Mouse (Mus musculus) adrenal gland, adult 18-20 months (tissue): ENCODE results near the gene Unc45b. TPM values are rescaled to one million over a fixed set of nuclear protein-coding genes. Genes with fewer than 3 reads are reported as not detected.
A peak's percentile ranks its signal among the peaks of the same experiment; 100 is the strongest.

Experiments used
- DNase-seq, 2 experiments: peaks; one replicate each; pipeline ENCODE4 v3.0.0; 2021 to 2022; ENCODE audit warnings: low spot score in 2 of 2
- long read RNA-seq, 2 experiments: library from polyadenylated mRNA; stranded (forward); transcript quantifications; one replicate each; pipeline ENCODE4 v2.0.0; 2021
- total RNA-seq, 2 experiments: library from RNA; stranded (reverse); gene quantifications; 1 replicate in 1 of 2; 2 replicates in 1 of 2; pipeline ENCODE4 v1.2.3; 2021

Gene Unc45b
- total RNA-seq, result 10 to 100 TPM in 1 of 2 experiments, 1 to 10 TPM in 1; 6.5 to 10.7 TPM
- long read RNA-seq, experiment 1, partial matches to known transcripts, result 0 of 5 reads
- long read RNA-seq, experiment 1, other reads (novel, unspliced or antisense), result 5 of 5 reads
- long read RNA-seq, experiment 2, partial matches to known transcripts, result 1 of 10 reads
- long read RNA-seq, experiment 2, other reads (novel, unspliced or antisense), result 8 of 10 reads

DNA sequence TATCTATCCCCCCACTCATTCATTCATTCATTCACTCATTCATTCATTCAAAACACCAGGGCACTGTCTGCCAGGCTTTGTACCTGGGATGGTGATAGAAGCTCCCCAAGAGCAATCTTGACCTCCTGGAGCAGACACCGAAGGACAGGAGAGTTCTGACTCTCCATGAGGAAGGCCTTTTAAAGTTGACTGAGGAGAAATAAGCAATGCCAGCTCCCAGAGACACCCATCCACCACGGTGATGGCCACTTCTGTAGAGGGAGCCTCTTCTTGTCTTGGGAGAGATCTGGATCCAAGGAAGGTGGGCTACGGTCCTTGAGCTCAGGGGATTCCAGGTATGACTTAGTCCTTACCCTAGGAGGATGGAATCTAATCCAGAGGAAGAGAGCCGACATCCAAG, at the start of gene Unc45b:
Gene Unc45b (plus strand): TSS at position 301 of the 400 bp plus-strand sequence.
- no peak for DNase-seq

GRCm38 (mm10) chr11:82860759-82861158, 49.6 kb upstream of the Unc45b start:
- no peak for DNase-seq

GRCm38 (mm10) chr11:82861558-82861957, 48.8 kb upstream of the Unc45b start:
- no peak for DNase-seq

DNA sequence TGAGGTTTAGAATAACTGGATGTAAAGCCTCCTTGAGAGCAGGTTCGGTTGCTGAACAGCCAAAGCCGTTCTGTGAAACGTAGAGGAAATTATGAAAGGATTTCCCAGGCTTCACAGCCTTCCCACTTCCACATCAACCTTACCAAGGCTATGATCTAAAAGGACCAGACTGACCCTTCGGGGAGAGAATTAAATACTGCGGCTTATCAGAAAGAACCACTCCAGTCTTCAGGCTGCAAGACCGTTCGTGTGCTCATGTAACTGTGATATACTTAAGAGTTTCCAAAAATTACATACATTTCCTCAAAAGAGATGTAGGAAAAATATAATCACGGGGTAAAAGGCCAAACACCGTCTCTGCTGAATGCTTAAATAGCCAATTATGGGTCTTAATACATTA, 47.7 kb upstream of the Unc45b start:
- DNase-seq, result no peak

DNA sequence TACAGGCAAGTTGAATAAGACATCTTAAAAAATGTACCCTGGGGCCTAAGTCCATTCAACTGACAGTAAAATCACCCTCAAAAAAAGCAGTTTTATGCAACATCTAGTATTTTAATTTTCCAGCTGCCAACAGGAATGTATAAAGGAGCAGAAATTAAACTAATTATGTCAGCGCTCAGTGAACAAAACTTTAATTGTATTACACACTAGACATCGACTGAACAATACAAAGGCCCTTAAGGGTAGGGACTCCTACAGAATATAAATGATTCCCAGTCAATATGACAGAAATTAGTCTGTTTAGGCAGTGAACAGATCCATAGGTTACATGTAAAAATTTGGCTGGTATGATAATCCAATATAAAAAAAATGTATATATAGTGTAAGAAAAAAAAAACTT, 47.3 kb upstream of the Unc45b start:
- DNase-seq, result no peak

DNA sequence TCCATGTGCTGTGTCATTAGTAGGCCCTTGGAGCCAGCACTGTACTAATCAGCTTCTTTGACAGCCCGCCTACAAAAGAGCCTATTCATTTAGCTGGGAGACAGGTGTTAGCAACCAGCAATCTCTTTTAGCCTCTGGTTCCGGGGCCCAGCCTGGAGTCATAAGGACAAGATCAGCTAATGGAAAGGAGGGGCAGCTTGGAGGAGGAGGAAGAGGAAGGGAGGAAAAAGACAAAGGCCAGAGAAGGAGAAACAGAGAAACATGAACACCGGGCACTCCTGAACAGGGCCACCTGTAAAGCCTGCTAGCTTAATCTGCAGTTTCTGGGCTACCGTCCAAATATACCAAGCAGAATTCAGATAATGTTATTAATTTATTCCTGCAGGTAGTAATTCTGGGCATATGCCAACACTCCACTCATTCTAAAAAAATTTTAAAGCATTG, 46.8 kb upstream of the Unc45b start:
- DNase-seq, result no peak

DNA sequence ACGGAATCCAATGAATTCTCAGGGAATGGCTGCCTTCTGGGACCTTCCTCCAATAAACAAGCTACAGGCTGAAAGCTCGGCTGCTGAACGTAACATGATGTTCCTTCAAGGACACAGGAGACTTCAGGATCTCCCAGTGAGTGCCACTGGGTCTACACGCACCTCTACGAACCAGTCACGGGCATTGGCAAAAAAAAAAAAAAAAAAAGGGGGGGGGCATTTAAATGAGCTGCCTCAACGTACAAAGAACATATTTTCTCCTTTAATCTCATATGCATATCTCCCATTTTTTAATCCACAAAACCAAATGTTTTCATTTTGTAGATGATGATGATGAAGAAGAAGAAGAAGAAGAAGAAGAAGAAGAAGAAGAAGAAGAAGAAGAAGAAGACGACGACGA, 44.4 kb upstream of the Unc45b start:
- no peak for DNase-seq

- no peak for DNase-seq
Observed at GRCm38 (mm10) chr11:82866850-82867564, 43.3 kb upstream of the Unc45b start.

DNA sequence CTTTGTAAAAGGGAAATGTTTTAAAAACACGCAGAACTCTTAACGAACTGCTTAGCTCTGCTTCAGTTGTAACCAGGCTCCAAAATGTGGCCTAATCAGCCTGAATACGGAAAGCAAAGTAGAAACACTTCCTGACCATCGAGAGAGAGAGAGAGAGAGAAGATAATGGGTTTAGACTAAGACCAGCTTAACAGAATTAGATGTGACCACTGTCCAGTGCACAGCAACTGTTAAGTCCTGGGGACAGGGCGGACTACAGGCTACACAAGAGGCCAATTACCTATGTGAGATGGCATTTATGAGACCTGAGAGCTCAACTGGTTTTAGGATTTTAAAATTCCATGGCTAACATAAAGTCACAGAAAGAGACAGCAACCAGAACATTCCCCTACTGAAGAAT, 42.4 kb upstream of the Unc45b start:
- DNase-seq, result no peak

DNA sequence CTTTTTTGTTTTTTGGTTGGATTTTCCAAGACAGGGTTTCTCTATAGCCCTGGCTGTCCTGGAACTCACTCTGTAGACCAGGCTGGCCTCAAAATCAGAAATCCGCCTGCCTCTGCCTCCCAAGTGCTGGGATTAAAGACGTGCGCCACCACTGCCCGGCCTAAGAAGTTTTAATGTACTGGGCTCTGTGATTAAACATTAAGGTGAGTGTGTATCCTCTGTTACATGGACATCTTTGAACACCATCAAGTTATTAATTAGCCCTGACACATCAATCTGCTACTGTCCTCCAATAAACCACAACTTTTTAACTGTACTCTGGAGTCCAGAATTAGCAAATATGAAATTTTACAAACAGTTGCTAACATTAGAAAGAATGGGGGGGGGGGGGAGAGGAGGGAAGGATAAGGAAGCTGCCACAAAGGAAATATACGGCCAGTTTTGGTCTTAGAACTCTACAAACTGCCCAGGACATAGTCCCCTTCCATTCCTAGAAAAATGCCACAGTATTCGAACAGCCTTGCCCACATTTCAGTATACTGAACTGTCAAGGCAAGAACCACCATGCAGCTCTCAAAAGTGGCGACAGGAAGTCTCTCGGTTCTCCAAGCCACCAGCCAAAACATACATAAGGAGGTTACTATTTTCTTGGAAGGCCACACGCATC, 40.7 kb upstream of the Unc45b start:
- no peak for DNase-seq

- peak; percentile 36 to 49 for DNase-seq
Observed at GRCm38 (mm10) chr11:82870173-82871030, 39.9 kb upstream of the Unc45b start.

GRCm38 (mm10) chr11:82871031-82871446, 39.3 kb upstream of the Unc45b start, which contains the start of gene Rffl:
TSS of gene Rffl (minus strand) at chr11:82871210.
- DNase-seq, result peak; percentile 96 to 99

GRCm38 (mm10) chr11:82874924-82875323, 35.4 kb upstream of the Unc45b start:
- DNase-seq, result no peak

DNA sequence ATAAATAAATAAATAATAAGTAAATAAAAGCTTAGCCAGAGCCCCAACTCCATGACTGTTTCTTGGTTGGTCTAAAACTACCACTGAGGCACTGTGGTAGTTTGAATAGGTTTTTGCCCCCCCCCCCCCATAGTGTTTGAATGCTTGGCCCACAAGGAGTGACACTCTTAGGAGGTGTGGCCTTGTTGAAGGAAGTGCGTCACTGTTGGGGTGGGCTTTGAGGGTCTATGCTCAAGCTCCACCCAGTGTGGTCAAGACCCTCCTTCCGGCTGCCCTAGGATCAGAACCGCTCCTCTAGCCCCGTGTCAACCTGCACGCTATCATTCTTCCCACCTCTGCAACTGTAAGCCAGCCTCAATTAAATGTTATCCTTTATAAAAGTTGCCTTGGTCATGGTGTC, 34.7 kb upstream of the Unc45b start:
- no peak for DNase-seq

- no peak for DNase-seq
Observed at GRCm38 (mm10) chr11:82877726-82878344, 32.5 kb upstream of the Unc45b start.

GRCm38 (mm10) chr11:82883180-82883579, 27.2 kb upstream of the Unc45b start:
- DNase-seq, result no peak

- no peak for DNase-seq
Observed at GRCm38 (mm10) chr11:82886559-82886958, 23.8 kb upstream of the Unc45b start.

- DNase-seq, result no peak
Observed at GRCm38 (mm10) chr11:82888491-82888946, 21.8 kb upstream of the Unc45b start.

DNA sequence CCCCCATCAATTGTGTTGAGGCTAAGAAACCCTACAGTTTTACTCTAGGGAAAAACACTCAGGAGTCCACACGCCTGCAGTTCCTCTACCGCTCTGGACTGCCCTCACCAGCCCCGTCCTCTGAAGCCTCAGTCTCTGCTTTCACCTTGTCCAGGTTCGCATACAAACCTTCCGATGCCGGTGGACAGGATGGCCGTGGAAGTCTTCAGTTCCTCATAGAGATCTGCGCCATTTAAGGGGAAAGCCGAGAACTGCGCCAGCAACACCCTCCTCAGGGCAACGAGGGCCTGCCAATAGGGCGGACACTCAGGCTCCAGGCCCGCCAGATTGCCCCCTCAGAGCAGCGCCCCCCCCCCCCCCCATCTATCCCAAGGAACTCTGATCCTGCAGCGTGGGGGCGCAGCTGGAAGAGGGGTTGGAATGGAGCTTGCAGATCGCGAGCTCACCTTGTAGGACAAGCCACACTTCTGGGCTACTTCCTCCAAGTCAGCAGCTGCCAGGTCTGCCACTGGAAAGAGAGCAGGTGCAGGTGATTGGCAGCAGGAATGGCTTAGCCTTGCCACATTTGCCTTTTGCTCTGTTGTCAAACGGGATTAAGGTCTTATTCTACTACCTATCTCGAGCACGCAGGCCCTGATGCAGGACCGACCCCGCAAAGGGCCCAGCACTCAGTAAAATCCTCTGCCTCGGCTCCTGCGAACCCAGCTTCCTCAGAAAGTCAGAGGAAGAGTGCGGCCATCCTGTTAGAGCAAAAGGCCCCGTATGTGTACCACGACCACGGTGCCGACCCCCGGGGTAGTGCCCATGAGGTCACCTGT, 20.6 kb upstream of the Unc45b start:
- DNase-seq, result peak; percentile 25 to 26

GRCm38 (mm10) chr11:82890342-82890762, 20.0 kb upstream of the Unc45b start, which contains the start of gene Rad51d:
TSS of gene Rad51d (minus strand) at chr11:82890614.
- peak; percentile 95 to 96 for DNase-seq
